In genomic region chr7:141214310-141214709, GRCm38 (mm10) we compare ENCODE assay signal across 11 mouse cellular contexts. TPM values are rescaled to one million over a fixed set of nuclear protein-coding genes. Genes with fewer than 3 reads are reported as not detected.
A peak's percentile ranks its signal among the peaks of the same experiment; 100 is the strongest.
DNase-seq lines count a peak whose midpoint lies in the region; ATAC-seq and TF ChIP-seq lines count a peak whose summit lies in the region.
"Had no signal": no experiment of that assay in that cellular context is flagged by ENCODE, and none has a peak within 500 bp of the region (broad histone marks: within the 10 kb centered on the region; RNA-seq: fewer than 3 reads in every experiment).

No protein-coding gene starts in this region.

- H3K27me3 ChIP-seq in kidney, embryonic 14.5 days (ENCODE audit: control insufficient read depth, insufficient read depth, low read length) = no peaks in the 10 kb centered on the region
- no peaks in the 10 kb centered on the region for H3K27me3 ChIP-seq in neural tube, embryonic 12.5 days (replicated peaks)
- no peaks in the 10 kb centered on the region for H3K27me3 ChIP-seq in neural tube, embryonic 15.5 days (replicated peaks)
- no peaks in the 10 kb centered on the region for H3K27me3 ChIP-seq in limb, embryonic 11.5 days (ENCODE audit: control insufficient read depth, insufficient read depth, low read length)
- no peaks in the 10 kb centered on the region for H3K27me3 ChIP-seq in stomach, postnatal 0 days (ENCODE audit: control insufficient read depth, insufficient read depth, low read length)

- H3K27ac ChIP-seq in kidney, embryonic 14.5 days (ENCODE audit: low read depth, low read length) = peak overlapping the region; percentile 98; the same call in 1 of the 2 replicates
- H3K27ac ChIP-seq in neural tube, embryonic 12.5 days = no peak overlapping the region; the same call in 1 of the 2 replicates
- H3K27ac ChIP-seq in neural tube, embryonic 15.5 days (replicated peaks) = no peak overlapping the region
- no peak overlapping the region; the same call in 1 of the 2 replicates for H3K27ac ChIP-seq in limb, embryonic 11.5 days (replicated peaks; ENCODE audit: low read depth, low read length)
- H3K27ac ChIP-seq in stomach, postnatal 0 days (replicated peaks) = peak overlapping the region; percentile 76

- peaks cover 23% of the 10 kb centered on the region for H3K4me1 ChIP-seq in kidney, embryonic 14.5 days (ENCODE audit: control insufficient read depth, insufficient read depth, low read length)
- H3K4me1 ChIP-seq in neural tube, embryonic 12.5 days = peaks cover 32% of the 10 kb centered on the region
- H3K4me1 ChIP-seq in neural tube, embryonic 15.5 days = peaks cover 24% of the 10 kb centered on the region
- peaks cover 4% of the 10 kb centered on the region; the same call in 1 of the 2 replicates for H3K4me1 ChIP-seq in limb, embryonic 11.5 days (ENCODE audit: control insufficient read depth, insufficient read depth, low read length)
- H3K4me1 ChIP-seq in stomach, postnatal 0 days (replicated peaks; ENCODE audit: control insufficient read depth, insufficient read depth) = no peaks in the 10 kb centered on the region; the same call in none of the 2 replicates

- DNase-seq in kidney, adult 9 months = no peak
- DNase-seq in limb, embryonic 11.5 days (ENCODE audit: low spot score) = no peak
- no peak for DNase-seq in stomach, postnatal 0 days (ENCODE audit: low spot score)
- no peak for DNase-seq in spleen, postnatal 36 days (ENCODE audit: low spot score in 2 of 2)
- DNase-seq in gastrocnemius, adult 8-10 months (ENCODE audit: low spot score in 2 of 2) = no peak
- DNase-seq: adrenal gland, postnatal 36 days; cerebellum, adult 11-12 months; lung, postnatal 10 days had no signal

- TF ChIP-seq CTCF in stomach, postnatal 0 days (IDR thresholded peaks at IDR 0.05; ENCODE audit: low read depth) = no peak

- 70% methylated on average over 3 of the region's 3 CpGs for WGBS in kidney, embryonic 14.5 days
- 72% methylated on average over 3 of the region's 3 CpGs for WGBS in neural tube, embryonic 12.5 days
- 83% methylated on average over 3 of the region's 3 CpGs for WGBS in neural tube, embryonic 15.5 days
- 72% methylated on average over 3 of the region's 3 CpGs for WGBS in limb, embryonic 11.5 days
- 60% methylated on average over 3 of the region's 3 CpGs for WGBS in stomach, postnatal 0 days

- TF ChIP-seq EP300 in stomach, postnatal 0 days (optimal IDR thresholded peaks at IDR 0.05) = no peak

- H3K9ac ChIP-seq in kidney, embryonic 14.5 days (ENCODE audit: low read depth, low read length) = no peak overlapping the region
- H3K9ac ChIP-seq in neural tube, embryonic 12.5 days = no peak overlapping the region
- H3K9ac ChIP-seq in neural tube, embryonic 15.5 days (replicated peaks) = no peak overlapping the region
- no peak overlapping the region for H3K9ac ChIP-seq in limb, embryonic 11.5 days (ENCODE audit: low read length)
- no peak overlapping the region for H3K9ac ChIP-seq in stomach, postnatal 0 days (ENCODE audit: low read length)

- H3K4me2 ChIP-seq in kidney, embryonic 14.5 days (replicated peaks; ENCODE audit: low read depth, low read length) = peak overlapping the region; percentile 10; the same call in 1 of the 2 replicates
- peak overlapping the region; percentile 95 for H3K4me2 ChIP-seq in neural tube, embryonic 12.5 days (replicated peaks)
- H3K4me2 ChIP-seq in neural tube, embryonic 15.5 days = no peak overlapping the region
- H3K4me2 ChIP-seq in limb, embryonic 11.5 days (ENCODE audit: low read depth, severe bottlenecking) = peak overlapping the region; percentile 83; the same call in 1 of the 2 replicates
- H3K4me2 ChIP-seq in stomach, postnatal 0 days (replicated peaks; ENCODE audit: low read depth) = no peak overlapping the region

- H3K9me3 ChIP-seq in kidney, embryonic 14.5 days (ENCODE audit: control insufficient read depth, low read length) = no peaks in the 10 kb centered on the region
- H3K9me3 ChIP-seq in neural tube, embryonic 12.5 days = no peaks in the 10 kb centered on the region
- no peaks in the 10 kb centered on the region for H3K9me3 ChIP-seq in neural tube, embryonic 15.5 days (replicated peaks)
- no peaks in the 10 kb centered on the region for H3K9me3 ChIP-seq in limb, embryonic 11.5 days (ENCODE audit: control insufficient read depth, low read length)
- no peaks in the 10 kb centered on the region for H3K9me3 ChIP-seq in stomach, postnatal 0 days (ENCODE audit: control insufficient read depth, low read length)

- no peak for ATAC-seq in kidney, embryonic 14.5 days (ENCODE audit: low FRiP score, low TSS enrichment)
- ATAC-seq in neural tube, embryonic 12.5 days (ENCODE audit: low FRiP score, low read depth) = no peak
- ATAC-seq in neural tube, embryonic 15.5 days (ENCODE audit: low FRiP score) = no peak
- no peak for ATAC-seq in limb, embryonic 11.5 days (ENCODE audit: insufficient number of reproducible peaks, low FRiP score, low TSS enrichment, low read depth)
- no peak for ATAC-seq in stomach, postnatal 0 days (ENCODE audit: low FRiP score, low TSS enrichment)

- H3K36me3 ChIP-seq in kidney, embryonic 14.5 days (ENCODE audit: control insufficient read depth, insufficient read depth, low read length) = peaks cover 12% of the 10 kb centered on the region; the same call in 1 of the 2 replicates
- peaks cover 17% of the 10 kb centered on the region for H3K36me3 ChIP-seq in neural tube, embryonic 12.5 days
- H3K36me3 ChIP-seq in neural tube, embryonic 15.5 days = 0 out of 2 replicates have a peak, but pooled peaks cover 4% of the 10 kb centered on the region
- no peaks in the 10 kb centered on the region; the same call in 1 of the 2 replicates for H3K36me3 ChIP-seq in limb, embryonic 11.5 days (ENCODE audit: control insufficient read depth, insufficient read depth, low read length)
- no peaks in the 10 kb centered on the region for H3K36me3 ChIP-seq in stomach, postnatal 0 days (ENCODE audit: control insufficient read depth, insufficient read depth, low read length)

- H3K4me3 ChIP-seq in kidney, embryonic 14.5 days (ENCODE audit: low read length) = no peak overlapping the region
- H3K4me3 ChIP-seq in neural tube, embryonic 12.5 days = no peak overlapping the region
- no peak overlapping the region for H3K4me3 ChIP-seq in neural tube, embryonic 15.5 days (replicated peaks)
- H3K4me3 ChIP-seq in limb, embryonic 11.5 days (ENCODE audit: low read depth, low read length) = no peak overlapping the region; the same call in 1 of the 2 replicates
- no peak overlapping the region for H3K4me3 ChIP-seq in stomach, postnatal 0 days (ENCODE audit: low read depth, low read length)

RNA-seq across cellular contexts. Expression of gene Lmntd2, which starts 0.4 kb away (rescaled TPM):
- 3.3 and 3.4 TPM in 2 replicates for polyA plus RNA-seq in kidney, embryonic 14.5 days (2014; fragmentation: Nextera tagmentation; extraction: Ambion mirVana)
- polyA plus RNA-seq in neural tube, embryonic 12.5 days (2016; fragmentation: Nextera tagmentation; extraction: Ambion mirVana) = 2.5 and 3.8 TPM in 2 replicates
- 0.35 and 1.6 TPM in 2 replicates for polyA plus RNA-seq in neural tube, embryonic 15.5 days (2015; fragmentation: Nextera tagmentation; extraction: Ambion mirVana)
- polyA plus RNA-seq in limb, embryonic 11.5 days (2014; fragmentation: Nextera tagmentation; extraction: Ambion mirVana) = 3.8 and 5.1 TPM in 2 replicates
- polyA plus RNA-seq in stomach, postnatal 0 days (2015; fragmentation: Nextera tagmentation; extraction: Ambion mirVana) = 2.7 and 3.6 TPM in 2 replicates
- total RNA-seq in gastrocnemius, adult 8-10 months (2022) = not detected

RNA-seq across cellular contexts. Expression of gene Rassf7, which starts 1.4 kb away (rescaled TPM):
- 52.0 and 52.9 TPM in 2 replicates for polyA plus RNA-seq in kidney, embryonic 14.5 days (2014; fragmentation: Nextera tagmentation; extraction: Ambion mirVana)
- polyA plus RNA-seq in neural tube, embryonic 12.5 days (2016; fragmentation: Nextera tagmentation; extraction: Ambion mirVana) = 37.1 and 38.7 TPM in 2 replicates
- 24.1 and 28.1 TPM in 2 replicates for polyA plus RNA-seq in neural tube, embryonic 15.5 days (2015; fragmentation: Nextera tagmentation; extraction: Ambion mirVana)
- polyA plus RNA-seq in limb, embryonic 11.5 days (2014; fragmentation: Nextera tagmentation; extraction: Ambion mirVana) = 32.5 and 38.8 TPM in 2 replicates
- 84.2 and 105 TPM in 2 replicates for polyA plus RNA-seq in stomach, postnatal 0 days (2015; fragmentation: Nextera tagmentation; extraction: Ambion mirVana)
- total RNA-seq in gastrocnemius, adult 8-10 months (2022) = under 1 TPM in 2 of 4 experiments, not detected in 2; 0.38 to 0.56 TPM

RNA-seq across cellular contexts. Expression of gene Phrf1, which starts 14.3 kb away (rescaled TPM):
- 48.5 and 82.6 TPM in 2 replicates for polyA plus RNA-seq in kidney, embryonic 14.5 days (2014; fragmentation: Nextera tagmentation; extraction: Ambion mirVana)
- 88.0 and 92.7 TPM in 2 replicates for polyA plus RNA-seq in neural tube, embryonic 12.5 days (2016; fragmentation: Nextera tagmentation; extraction: Ambion mirVana)
- 54.9 and 60.2 TPM in 2 replicates for polyA plus RNA-seq in neural tube, embryonic 15.5 days (2015; fragmentation: Nextera tagmentation; extraction: Ambion mirVana)
- 83.4 and 93.5 TPM in 2 replicates for polyA plus RNA-seq in limb, embryonic 11.5 days (2014; fragmentation: Nextera tagmentation; extraction: Ambion mirVana)
- 19.1 and 19.9 TPM in 2 replicates for polyA plus RNA-seq in stomach, postnatal 0 days (2015; fragmentation: Nextera tagmentation; extraction: Ambion mirVana)
- 10 to 100 TPM; 16.8 to 25.3 (median 19.4) TPM for total RNA-seq in gastrocnemius, adult 8-10 months (2022)

RNA-seq across cellular contexts. Expression of gene Lrrc56, which starts 20.4 kb away (rescaled TPM):
- polyA plus RNA-seq in kidney, embryonic 14.5 days (2014; fragmentation: Nextera tagmentation; extraction: Ambion mirVana) = 6.7 and 9.5 TPM in 2 replicates
- 11.2 TPM in 2 replicates for polyA plus RNA-seq in neural tube, embryonic 12.5 days (2016; fragmentation: Nextera tagmentation; extraction: Ambion mirVana)
- polyA plus RNA-seq in neural tube, embryonic 15.5 days (2015; fragmentation: Nextera tagmentation; extraction: Ambion mirVana) = 9.0 and 9.1 TPM in 2 replicates
- 11.7 and 12.5 TPM in 2 replicates for polyA plus RNA-seq in limb, embryonic 11.5 days (2014; fragmentation: Nextera tagmentation; extraction: Ambion mirVana)
- 2.8 and 3.5 TPM in 2 replicates for polyA plus RNA-seq in stomach, postnatal 0 days (2015; fragmentation: Nextera tagmentation; extraction: Ambion mirVana)
- total RNA-seq in gastrocnemius, adult 8-10 months (2022) = 1 to 10 TPM; 1.4 to 2.5 (median 2.0) TPM

RNA-seq across cellular contexts. Expression of gene Hras, which starts 20.5 kb away (rescaled TPM):
- polyA plus RNA-seq in kidney, embryonic 14.5 days (2014; fragmentation: Nextera tagmentation; extraction: Ambion mirVana) = 97.2 and 97.8 TPM in 2 replicates
- polyA plus RNA-seq in neural tube, embryonic 12.5 days (2016; fragmentation: Nextera tagmentation; extraction: Ambion mirVana) = 114 and 121 TPM in 2 replicates
- polyA plus RNA-seq in neural tube, embryonic 15.5 days (2015; fragmentation: Nextera tagmentation; extraction: Ambion mirVana) = 166 and 188 TPM in 2 replicates
- 98.7 and 99.1 TPM in 2 replicates for polyA plus RNA-seq in limb, embryonic 11.5 days (2014; fragmentation: Nextera tagmentation; extraction: Ambion mirVana)
- 118 and 125 TPM in 2 replicates for polyA plus RNA-seq in stomach, postnatal 0 days (2015; fragmentation: Nextera tagmentation; extraction: Ambion mirVana)
- 100 to 1,000 TPM; 112 to 158 (median 132) TPM for total RNA-seq in gastrocnemius, adult 8-10 months (2022)

Comparison
In these comparisons a context has a peak if more than half of its experiments do, and no peak if none do; other contexts are left out.
1. H3K4me2 ChIP-seq: peak in kidney, embryonic 14.5 days (single experiment), neural tube, embryonic 12.5 days (single experiment) and limb, embryonic 11.5 days (single experiment); none in neural tube, embryonic 15.5 days (single experiment) and stomach, postnatal 0 days (single experiment).
2. H3K27ac ChIP-seq: peak in kidney, embryonic 14.5 days (single experiment) and stomach, postnatal 0 days (single experiment); none in neural tube, embryonic 12.5 days (single experiment), neural tube, embryonic 15.5 days (single experiment) and limb, embryonic 11.5 days (single experiment).